Mouse (Mus musculus): ENCODE data around the gene Tjap1. TPM values are rescaled to one million over a fixed set of nuclear protein-coding genes. Genes with fewer than 3 reads are reported as not detected.

Gene Tjap1
- total and polyA plus RNA-seq, 3 experiments: 12.9 to 41.2 TPM; not detected in 1

DNA sequence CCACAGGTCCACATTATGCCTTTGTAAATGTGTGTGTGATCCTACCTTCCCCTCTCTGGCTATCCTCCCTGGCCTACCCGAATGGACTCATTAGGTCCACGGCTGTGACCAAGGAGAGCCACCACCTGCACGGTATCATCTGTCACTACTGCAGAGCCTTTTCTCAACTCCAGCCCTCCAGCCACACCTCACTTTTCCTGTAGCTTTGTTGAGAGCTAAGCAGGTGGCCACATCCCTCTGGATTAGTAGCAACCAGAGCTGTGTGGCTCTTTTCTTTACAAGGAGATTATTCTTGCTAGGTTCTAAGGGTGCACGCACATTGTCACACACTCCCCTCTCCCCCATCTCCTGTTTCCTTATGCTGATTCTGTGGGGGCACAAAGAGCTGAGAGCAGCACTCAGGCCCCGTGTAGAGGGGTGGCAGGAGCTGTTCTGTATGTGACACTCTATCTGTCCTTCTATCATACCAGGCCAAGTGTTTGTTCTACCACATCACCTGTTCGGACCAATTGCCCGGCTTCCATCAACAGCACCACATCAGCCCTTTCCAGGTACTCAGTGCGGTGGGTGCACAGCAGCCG is 30.4 kb upstream of the Tjap1 start:
- no peaks in the 10 kb centered on the region for H3K36me3 ChIP-seq (ENCODE audit: control insufficient read depth in 1 of 2, insufficient read depth in 2 of 2, low read length in 2 of 2)
- no peaks in the 10 kb centered on the region for H3K79me2 ChIP-seq (ENCODE audit: control insufficient read depth, insufficient read depth, low read length, poor library complexity)
- H3K27me3 ChIP-seq (ENCODE audit: control insufficient read depth in 1 of 2, insufficient read depth in 2 of 2, low read length in 2 of 2): no peaks in the 10 kb centered on the region
- DNase-seq (ENCODE audit: low read depth, low spot score): no peak
- no peak overlapping the region for H3K27ac ChIP-seq (ENCODE audit: control insufficient read depth, low read depth, low read length)
- H3K4me3 ChIP-seq (ENCODE audit: control insufficient read depth in 1 of 2, insufficient read depth in 1 of 2, low read depth in 2 of 2, low read length in 2 of 2): no peak overlapping the region
- no peak overlapping the region for H3K9ac ChIP-seq (ENCODE audit: control insufficient read depth, low read depth, low read length, poor library complexity, severe bottlenecking)
- TF ChIP-seq MAFK (IDR thresholded peaks at IDR 0.05; ENCODE audit: borderline replicate concordance, low read depth, low read length) (no peak), TCF12 (IDR thresholded peaks at IDR 0.05; ENCODE audit: low read depth, low read length) (no peak), SIN3A (IDR thresholded peaks at IDR 0.05; ENCODE audit: low read length) (no peak), ZMIZ1 (IDR thresholded peaks at IDR 0.05; ENCODE audit: low read depth, low read length) (no peak), USF2 (IDR thresholded peaks at IDR 0.05; ENCODE audit: borderline replicate concordance in 1 of 2, insufficient read depth in 1 of 2, low read depth in 1 of 2, low read length in 2 of 2) (no peak), ETS1 (IDR thresholded peaks at IDR 0.05; ENCODE audit: low read depth, low read length) (no peak), CTCF (IDR thresholded peaks at IDR 0.05 in 2 of 3, conservative IDR thresholded peaks at IDR 0.05 in 1 of 3; ENCODE audit: control insufficient read depth in 1 of 3, insufficient read depth in 1 of 3, low read depth in 2 of 3, low read length in 3 of 3, poor library complexity in 1 of 3, severe bottlenecking in 1 of 3) (no peak), GATA1 (IDR thresholded peaks at IDR 0.05; ENCODE audit: low read depth, low read length) (no peak)
- H3K9me3 ChIP-seq (replicated peaks; ENCODE audit: insufficient read depth, low read length): no peaks in the 10 kb centered on the region
- H3K4me1 ChIP-seq (ENCODE audit: control insufficient read depth in 1 of 2, insufficient read depth in 2 of 2, low read length in 2 of 2): no peaks in the 10 kb centered on the region

DNA sequence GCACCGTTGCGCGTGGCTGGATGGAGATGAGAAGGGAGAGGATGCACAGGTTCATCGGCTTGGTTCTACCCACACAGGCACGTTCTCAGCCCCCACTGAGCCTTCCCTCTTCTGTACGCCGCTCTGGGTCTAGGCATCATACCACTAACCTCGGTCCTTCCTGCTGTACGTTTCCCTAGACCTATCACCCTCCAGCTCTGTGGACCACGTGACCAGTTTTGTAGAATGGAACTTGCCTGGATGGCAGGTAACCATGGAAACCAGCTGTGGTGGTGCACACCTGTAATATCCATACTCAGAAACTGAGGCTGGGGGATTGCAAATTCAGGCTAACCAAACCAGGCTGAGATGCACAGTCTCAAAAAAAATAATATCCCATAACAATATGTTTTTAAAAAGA is 27.7 kb upstream of the Tjap1 start:
- no peaks in the 10 kb centered on the region for H3K4me1 ChIP-seq (ENCODE audit: control insufficient read depth in 1 of 2, insufficient read depth in 2 of 2, low read length in 2 of 2)
- TF ChIP-seq MAFK (IDR thresholded peaks at IDR 0.05; ENCODE audit: borderline replicate concordance, low read depth, low read length): no peak
- TF ChIP-seq POLR2AphosphoS5 (IDR thresholded peaks at IDR 0.05; ENCODE audit: borderline replicate concordance, low read depth, low read length): no peak
- no peaks in the 10 kb centered on the region for H3K27me3 ChIP-seq (ENCODE audit: control insufficient read depth in 1 of 2, insufficient read depth in 2 of 2, low read length in 2 of 2)
- no peaks in the 10 kb centered on the region for H3K36me3 ChIP-seq (ENCODE audit: control insufficient read depth in 1 of 2, insufficient read depth in 2 of 2, low read length in 2 of 2)
- no peaks in the 10 kb centered on the region for H3K79me2 ChIP-seq (ENCODE audit: control insufficient read depth, insufficient read depth, low read length, poor library complexity)
- H3K4me3 ChIP-seq (ENCODE audit: control insufficient read depth in 1 of 2, insufficient read depth in 1 of 2, low read depth in 2 of 2, low read length in 2 of 2): no peak overlapping the region
- H3K27ac ChIP-seq (ENCODE audit: control insufficient read depth, low read depth, low read length): no peak overlapping the region
- DNase-seq (ENCODE audit: low read depth, low spot score): no peak
- no peaks in the 10 kb centered on the region for H3K9me3 ChIP-seq (replicated peaks; ENCODE audit: insufficient read depth, low read length)
- H3K9ac ChIP-seq (ENCODE audit: control insufficient read depth, low read depth, low read length, poor library complexity, severe bottlenecking): no peak overlapping the region

DNA sequence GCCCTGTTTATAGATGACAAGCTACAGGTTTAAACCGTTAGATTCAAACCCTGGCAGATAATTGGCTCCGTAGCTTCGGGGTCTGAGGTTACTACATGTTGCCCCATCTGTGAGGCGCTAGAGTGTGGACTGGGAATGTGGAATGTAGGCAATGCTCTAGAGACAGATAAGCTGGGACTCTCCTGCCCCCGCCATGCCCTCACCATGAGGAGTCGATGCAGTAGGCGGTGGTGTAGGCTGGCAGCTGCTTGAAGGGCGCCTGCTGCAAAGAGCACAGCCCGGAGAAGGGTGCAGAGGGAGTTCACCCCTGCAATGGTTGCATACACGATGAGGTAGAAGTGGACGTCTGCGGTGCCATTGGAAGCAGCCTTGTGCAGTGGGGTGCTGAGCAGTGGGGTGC is 27.0 kb upstream of the Tjap1 start:
- no peaks in the 10 kb centered on the region for H3K79me2 ChIP-seq (ENCODE audit: control insufficient read depth, insufficient read depth, low read length, poor library complexity)
- no peak overlapping the region for H3K9ac ChIP-seq (ENCODE audit: control insufficient read depth, low read depth, low read length, poor library complexity, severe bottlenecking)
- no peaks in the 10 kb centered on the region for H3K9me3 ChIP-seq (replicated peaks; ENCODE audit: insufficient read depth, low read length)
- H3K27me3 ChIP-seq (ENCODE audit: control insufficient read depth in 1 of 2, insufficient read depth in 2 of 2, low read length in 2 of 2): no peaks in the 10 kb centered on the region
- no peak overlapping the region for H3K27ac ChIP-seq (ENCODE audit: control insufficient read depth, low read depth, low read length)
- H3K4me1 ChIP-seq (ENCODE audit: control insufficient read depth in 1 of 2, insufficient read depth in 2 of 2, low read length in 2 of 2): no peaks in the 10 kb centered on the region
- TF ChIP-seq SIN3A (IDR thresholded peaks at IDR 0.05; ENCODE audit: low read length): no peak
- TF ChIP-seq TAL1 (IDR thresholded peaks at IDR 0.05; ENCODE audit: low read length): no peak
- TF ChIP-seq ZMIZ1 (IDR thresholded peaks at IDR 0.05; ENCODE audit: low read depth, low read length): no peak
- no peak for TF ChIP-seq MAZ (IDR thresholded peaks at IDR 0.05; ENCODE audit: low read depth, low read length)
- TF ChIP-seq MYC (IDR thresholded peaks at IDR 0.05; ENCODE audit: low read depth, low read length): no peak
- no peak for TF ChIP-seq POLR2AphosphoS5 (IDR thresholded peaks at IDR 0.05; ENCODE audit: borderline replicate concordance, low read depth, low read length)
- TF ChIP-seq SMC3 (IDR thresholded peaks at IDR 0.05; ENCODE audit: low read depth, low read length): no peak
- no peak for TF ChIP-seq CTCF (IDR thresholded peaks at IDR 0.05 in 2 of 3, conservative IDR thresholded peaks at IDR 0.05 in 1 of 3; ENCODE audit: control insufficient read depth in 1 of 3, insufficient read depth in 1 of 3, low read depth in 2 of 3, low read length in 3 of 3, poor library complexity in 1 of 3, severe bottlenecking in 1 of 3)
- TF ChIP-seq BHLHE40 (IDR thresholded peaks at IDR 0.05; ENCODE audit: borderline replicate concordance, low read depth, low read length): no peak
- no peak for TF ChIP-seq ELF1 (IDR thresholded peaks at IDR 0.05; ENCODE audit: low read depth, low read length)
- no peak overlapping the region for H3K4me3 ChIP-seq (ENCODE audit: control insufficient read depth in 1 of 2, insufficient read depth in 1 of 2, low read depth in 2 of 2, low read length in 2 of 2)
- no peak for DNase-seq (ENCODE audit: low read depth, low spot score)
- no peaks in the 10 kb centered on the region for H3K36me3 ChIP-seq (ENCODE audit: control insufficient read depth in 1 of 2, insufficient read depth in 2 of 2, low read length in 2 of 2)

Data from MEL (cell line).